Mouse (Mus musculus) neural tube, embryonic 14.5 days (tissue): Measurements from ENCODE around the gene Slc30a2. TPM values are rescaled to one million over a fixed set of nuclear protein-coding genes. Genes with fewer than 3 reads are reported as not detected.
A peak's percentile ranks its signal among the peaks of the same experiment; 100 is the strongest.

ENCODE experiments used
- ATAC-seq: fragments of 200-750 bp; cut with Nextera tagmentation; 2 replicates; pipeline ENCODE4 v1.8.0; 2017; ENCODE audit warnings: low read depth, mild to moderate bottlenecking, moderate TSS enrichment, moderate library complexity
- H3K27ac ChIP-seq: fragments of 300-500 bp; sonication (generic); 2 replicates; pipeline ENCODE4 v1.5.1; 2014; ENCODE audit warnings: low read depth, mild to moderate bottlenecking, control low read depth, low read length, moderate library complexity, mixed read lengths
- H3K27me3 ChIP-seq: fragments of 300-500 bp; sonication (generic); 2 replicates; pipeline ENCODE4 v1.6.1; 2014; ENCODE audit warnings: low read length; ENCODE audit not compliant: control insufficient read depth, insufficient read depth
- H3K36me3 ChIP-seq: fragments of 300-500 bp; sonication (generic); 2 replicates; pipeline ENCODE4 v1.6.1; 2014; ENCODE audit warnings: low read length, mixed read lengths; ENCODE audit not compliant: control insufficient read depth, insufficient read depth
- H3K4me1 ChIP-seq: fragments of 300-500 bp; sonication (generic); 2 replicates; pipeline ENCODE4 v1.6.1; 2014; ENCODE audit warnings: low read length; ENCODE audit not compliant: control insufficient read depth, insufficient read depth
- H3K4me2 ChIP-seq: fragments of 300-500 bp; sonication (generic); 2 replicates; pipeline ENCODE4 v1.6.1; 2014; ENCODE audit warnings: mild to moderate bottlenecking, low read depth, low read length, control low read depth
- H3K4me3 ChIP-seq: fragments of 300-500 bp; sonication (generic); 2 replicates; pipeline ENCODE4 v1.5.1; 2014; ENCODE audit warnings: low read depth, low read length, control low read depth, mixed read lengths
- H3K9ac ChIP-seq: fragments of 300-500 bp; sonication (generic); replicated peaks from 2 replicates; pipeline ENCODE4 v1.6.1; 2014; ENCODE audit warnings: low read depth, mild to moderate bottlenecking, control low read depth, low read length, mixed read lengths
- H3K9me3 ChIP-seq: fragments of 300-500 bp; sonication (generic); 2 replicates; pipeline ENCODE4 v1.6.1; 2016; ENCODE audit warnings: low read length; ENCODE audit not compliant: control insufficient read depth
- WGBS: fragments of 180-500 bp; shearing (Covaris S2); extraction: QIAGEN DNeasy Blood & Tissue Kit; methylation state at CpG from one replicate; pipeline ENCODE4 v1.1.7; 2014; 5-methylcytosine and 5-hydroxymethylcytosine counted together
- polyA plus RNA-seq: library from polyadenylated mRNA; unstranded; fragments of >200 nt; fragmentation: Nextera tagmentation; extraction: Ambion mirVana; gene quantifications from 2 replicates; pipeline ENCODE4 v1.2.1, GENCODE M21; 2014

Slc30a2 gene
- polyA plus RNA-seq, 1 experiment from 2014 or later, result 0.16 TPM

- no peak overlapping the region for H3K9ac ChIP-seq
- no peak overlapping the region for H3K27ac ChIP-seq
- no peaks in the 10 kb centered on the region for H3K9me3 ChIP-seq
- 90% methylated on average over 6 of the region's 6 CpGs for WGBS
- no peaks in the 10 kb centered on the region for H3K36me3 ChIP-seq
- no peaks in the 10 kb centered on the region for H3K27me3 ChIP-seq
- H3K4me1 ChIP-seq, result no peaks in the 10 kb centered on the region
- no peak overlapping the region for H3K4me3 ChIP-seq
- no peak for ATAC-seq
- H3K4me2 ChIP-seq, result no peak overlapping the region
Observed at GRCm38 (mm10) chr4:134359649-134360048, 16.7 kb downstream of the Slc30a2 start.

- H3K4me2 ChIP-seq, result no peak overlapping the region
- no peaks in the 10 kb centered on the region for H3K4me1 ChIP-seq
- no peaks in the 10 kb centered on the region for H3K36me3 ChIP-seq
- ATAC-seq, result 0 out of 2 replicates have a peak, but pooled peaks have one; percentile 24
- no peak overlapping the region for H3K27ac ChIP-seq
- no peak overlapping the region for H3K9ac ChIP-seq
- no peak overlapping the region for H3K4me3 ChIP-seq
- 38% methylated on average over 5 of the region's 5 CpGs for WGBS
- no peaks in the 10 kb centered on the region for H3K9me3 ChIP-seq
- no peaks in the 10 kb centered on the region for H3K27me3 ChIP-seq
Observed at GRCm38 (mm10) chr4:134361215-134361614, 18.2 kb downstream of the Slc30a2 start.

GRCm38 (mm10) chr4:134362124-134362523, 19.1 kb downstream of the Slc30a2 start:
- Histone ChIP-seq H3K9ac (no peak overlapping the region), H3K36me3 (no peaks in the 10 kb centered on the region), H3K27ac (no peak overlapping the region), H3K4me2 (no peak overlapping the region), H3K27me3 (no peaks in the 10 kb centered on the region), H3K4me1 (no peaks in the 10 kb centered on the region), H3K9me3 (no peaks in the 10 kb centered on the region), H3K4me3 (no peak overlapping the region)
- ATAC-seq, result no peak
- WGBS, result 70% methylated on average over 9 of the region's 9 CpGs

- no peak overlapping the region for H3K4me3 ChIP-seq
- no peak for ATAC-seq
- H3K27ac ChIP-seq, result no peak overlapping the region
- H3K36me3 ChIP-seq, result no peaks in the 10 kb centered on the region
- no peaks in the 10 kb centered on the region for H3K4me1 ChIP-seq
- H3K9ac ChIP-seq, result no peak overlapping the region
- no peak overlapping the region for H3K4me2 ChIP-seq
- H3K9me3 ChIP-seq, result no peaks in the 10 kb centered on the region
- no peaks in the 10 kb centered on the region for H3K27me3 ChIP-seq
- 32% methylated on average over 8 of the region's 9 CpGs for WGBS
Observed at GRCm38 (mm10) chr4:134362586-134362985, 19.6 kb downstream of the Slc30a2 start.

GRCm38 (mm10) chr4:134365280-134365679, 22.3 kb downstream of the Slc30a2 start:
- Histone ChIP-seq H3K4me2 (no peak overlapping the region), H3K27me3 (peaks cover 7% of the 10 kb centered on the region), H3K9me3 (no peaks in the 10 kb centered on the region), H3K9ac (no peak overlapping the region), H3K27ac (no peak overlapping the region), H3K4me1 (no peaks in the 10 kb centered on the region), H3K4me3 (no peak overlapping the region), H3K36me3 (no peaks in the 10 kb centered on the region)
- no peak for ATAC-seq
- 45% methylated on average over 5 of the region's 5 CpGs for WGBS

- Histone ChIP-seq H3K4me1 (peaks cover 9% of the 10 kb centered on the region), H3K4me2 (peak overlapping the region; percentile 89), H3K36me3 (no peaks in the 10 kb centered on the region), H3K27ac (no peak overlapping the region), H3K9me3 (no peaks in the 10 kb centered on the region), H3K4me3 (peak overlapping the region; percentile 14; the same call in 1 of the 2 replicates), H3K9ac (no peak overlapping the region), H3K27me3 (peaks cover 20% of the 10 kb centered on the region)
- under 1% methylated on average over 18 of the region's 18 CpGs for WGBS
- ATAC-seq, result no peak
Observed at GRCm38 (mm10) chr4:134370649-134371221, 27.8 kb downstream of the Slc30a2 start.

- no peaks in the 10 kb centered on the region for H3K36me3 ChIP-seq
- peak overlapping the region; percentile 89 for H3K4me2 ChIP-seq
- H3K4me3 ChIP-seq, result peak overlapping the region; percentile 37
- WGBS, result 2% methylated on average over 17 of the region's 17 CpGs
- H3K27ac ChIP-seq, result no peak overlapping the region
- H3K27me3 ChIP-seq, result peaks cover 20% of the 10 kb centered on the region
- ATAC-seq, result no peak
- no peak overlapping the region for H3K9ac ChIP-seq
- H3K9me3 ChIP-seq, result no peaks in the 10 kb centered on the region
- H3K4me1 ChIP-seq, result peaks cover 9% of the 10 kb centered on the region
Observed at GRCm38 (mm10) chr4:134371316-134371855, 28.4 kb downstream of the Slc30a2 start.

- Histone ChIP-seq H3K27me3 (peaks cover 20% of the 10 kb centered on the region), H3K9me3 (no peaks in the 10 kb centered on the region)
- WGBS, result under 1% methylated on average over 16 of the region's 16 CpGs
Observed at GRCm38 (mm10) chr4:134372294-134372747, 29.3 kb downstream of the Slc30a2 start.

GRCm38 (mm10) chr4:134373295-134373694, 30.3 kb downstream of the Slc30a2 start:
- 92% methylated on average over 8 of the region's 8 CpGs for WGBS
- no peak overlapping the region; the same call in 1 of the 2 replicates for H3K9ac ChIP-seq
- no peak overlapping the region; the same call in 1 of the 2 replicates for H3K4me2 ChIP-seq
- H3K36me3 ChIP-seq, result no peaks in the 10 kb centered on the region
- H3K27ac ChIP-seq, result no peak overlapping the region
- peaks cover 20% of the 10 kb centered on the region for H3K27me3 ChIP-seq
- no peaks in the 10 kb centered on the region for H3K9me3 ChIP-seq
- peaks cover 9% of the 10 kb centered on the region for H3K4me1 ChIP-seq
- no peak overlapping the region for H3K4me3 ChIP-seq
- ATAC-seq, result no peak

More at GRCm38 (mm10) chr4:134372294-134372747, 29.3 kb downstream of the Slc30a2 start:
- peak overlapping the region; percentile 32; the same call in 1 of the 2 replicates for H3K9ac ChIP-seq
- H3K27ac ChIP-seq, result no peak overlapping the region
- H3K36me3 ChIP-seq, result no peaks in the 10 kb centered on the region
- ATAC-seq, result peak; percentile 85
- peak overlapping the region; percentile 89 for H3K4me2 ChIP-seq
- peaks cover 9% of the 10 kb centered on the region for H3K4me1 ChIP-seq
- H3K4me3 ChIP-seq, result peak overlapping the region; percentile 37
